Mouse (Mus musculus) kidney, embryonic 16.5 days (tissue): ENCODE data around the gene Samd1. TPM values are rescaled to one million over a fixed set of nuclear protein-coding genes. Genes with fewer than 3 reads are reported as not detected.
"Not testable (repeated sequence)": the region's sequence is repeated elsewhere in the genome, so short reads cannot be mapped to it uniquely, and the experiment has no call there.

Source experiments
- ATAC-seq: fragments of 200-750 bp; cut with Nextera tagmentation; 2 replicates; pipeline ENCODE4 v1.8.0; 2017; ENCODE audit warnings: moderate TSS enrichment; ENCODE audit not compliant: low FRiP score, low TSS enrichment
- H3K27ac ChIP-seq: fragments of 300-500 bp; sonication (generic); 2 replicates; pipeline ENCODE4 v1.5.1; 2014; ENCODE audit warnings: low read length
- H3K27me3 ChIP-seq: fragments of 300-500 bp; sonication (generic); 2 replicates; pipeline ENCODE4 v1.6.1; 2014; ENCODE audit warnings: low read length, control low read depth, mixed read lengths; ENCODE audit not compliant: insufficient read depth
- H3K36me3 ChIP-seq: fragments of 300-500 bp; sonication (generic); 2 replicates; pipeline ENCODE4 v1.6.1; 2014; ENCODE audit warnings: low read length, control low read depth, mixed read lengths; ENCODE audit not compliant: insufficient read depth
- H3K4me1 ChIP-seq: fragments of 300-500 bp; sonication (generic); 2 replicates; pipeline ENCODE4 v1.6.1; 2014; ENCODE audit warnings: low read length, control low read depth, mixed read lengths; ENCODE audit not compliant: insufficient read depth
- H3K4me2 ChIP-seq: fragments of 300-500 bp; sonication (generic); replicated peaks from 2 replicates; pipeline ENCODE4 v1.6.1; 2014; ENCODE audit warnings: low read depth, low read length
- H3K4me3 ChIP-seq: fragments of 300-500 bp; sonication (generic); 2 replicates; pipeline ENCODE4 v1.5.1; 2014; ENCODE audit warnings: mild to moderate bottlenecking, low read length
- H3K9ac ChIP-seq: fragments of 300-500 bp; sonication (generic); replicated peaks from 2 replicates; pipeline ENCODE4 v1.6.1; 2014; ENCODE audit warnings: low read length
- H3K9me3 ChIP-seq: fragments of 300-500 bp; sonication (generic); 2 replicates; pipeline ENCODE4 v1.6.1; 2016; ENCODE audit warnings: low read length, control low read depth
- WGBS: fragments of 180-500 bp; shearing (Covaris S2); extraction: QIAGEN DNeasy Blood & Tissue Kit; methylation state at CpG from one replicate; pipeline ENCODE4 v1.1.7; 2014; 5-methylcytosine and 5-hydroxymethylcytosine counted together
- polyA plus RNA-seq: library from polyadenylated mRNA; unstranded; fragments of >200 nt; fragmentation: Nextera tagmentation; extraction: Ambion mirVana; gene quantifications from 2 replicates; pipeline ENCODE4 v1.2.1, GENCODE M21; 2015

Gene Samd1
- polyA plus RNA-seq, 1 experiment from 2014 or later, result 9.4 TPM

GRCm38 (mm10) chr8:83998231-83999056 is 972 bp downstream of the Samd1 start:
- Histone ChIP-seq H3K27ac (peak overlapping the region; percentile 97), H3K4me2 (peak overlapping the region; percentile 83), H3K27me3 (no peaks in the 10 kb centered on the region), H3K36me3 (peaks cover 27% of the 10 kb centered on the region), H3K4me1 (peaks cover 32% of the 10 kb centered on the region), H3K9me3 (no peaks in the 10 kb centered on the region), H3K4me3 (peak overlapping the region; percentile 78), H3K9ac (peak overlapping the region; percentile 88)
- 1% methylated on average over 65 of the region's 92 CpGs for WGBS
- no peak; the same call in 1 of the 2 replicates for ATAC-seq

GRCm38 (mm10) chr8:83999057-83999705 is 1.7 kb downstream of the Samd1 start:
- Histone ChIP-seq H3K9ac (peak overlapping the region; percentile 88), H3K4me3 (peak overlapping the region; percentile 78), H3K36me3 (peaks cover 24% of the 10 kb centered on the region), H3K27me3 (no peaks in the 10 kb centered on the region), H3K4me2 (peak overlapping the region; percentile 83), H3K4me1 (peaks cover 33% of the 10 kb centered on the region), H3K27ac (0 out of 2 replicates have a peak overlapping the region, but pooled peaks have one; percentile 7), H3K9me3 (no peaks in the 10 kb centered on the region)
- ATAC-seq, result no peak
- 55% methylated on average over 16 of the region's 16 CpGs for WGBS

GRCm38 (mm10) chr8:83999825-84000224 is 2.4 kb downstream of the Samd1 start:
- no peaks in the 10 kb centered on the region for H3K27me3 ChIP-seq
- no peak overlapping the region for H3K4me3 ChIP-seq
- H3K9me3 ChIP-seq, result no peaks in the 10 kb centered on the region
- ATAC-seq, result no peak
- H3K27ac ChIP-seq, result no peak overlapping the region
- H3K4me2 ChIP-seq, result no peak overlapping the region
- H3K9ac ChIP-seq, result no peak overlapping the region
- WGBS, result 90% methylated on average over 2 of the region's 2 CpGs
- H3K4me1 ChIP-seq, result peaks cover 36% of the 10 kb centered on the region
- H3K36me3 ChIP-seq, result peaks cover 21% of the 10 kb centered on the region

GRCm38 (mm10) chr8:84001281-84002000 is 4.0 kb downstream of the Samd1 start, which contains the start of gene 1700067K01Rik:
1700067K01Rik (plus strand) TSS chr8:84001502.
- Histone ChIP-seq H3K36me3 (peaks cover 18% of the 10 kb centered on the region), H3K4me1 (peaks cover 34% of the 10 kb centered on the region), H3K27ac (no peak within 1 kb of the TSS), H3K9me3 (no peaks in the 10 kb centered on the region), H3K9ac (0 out of 2 replicates have a peak within 1 kb of the TSS, but pooled peaks have one; percentile 1), H3K4me2 (peak within 1 kb of the TSS; percentile 28), H3K27me3 (no peaks in the 10 kb centered on the region), H3K4me3 (no peak within 1 kb of the TSS)
- WGBS, result 33% methylated on average over 61 of the region's 61 CpGs
- no peak for ATAC-seq

GRCm38 (mm10) chr8:84002957-84003611 is 5.6 kb downstream of the Samd1 start:
- Histone ChIP-seq H3K4me1 (peaks cover 34% of the 10 kb centered on the region), H3K27ac (no peak overlapping the region), H3K4me2 (no peak overlapping the region), H3K27me3 (no peaks in the 10 kb centered on the region), H3K9me3 (no peaks in the 10 kb centered on the region), H3K4me3 (no peak overlapping the region), H3K9ac (no peak overlapping the region), H3K36me3 (peaks cover 18% of the 10 kb centered on the region)
- no peak for ATAC-seq
- 65% methylated on average over 12 of the region's 12 CpGs for WGBS

- Histone ChIP-seq H3K4me3 (peak overlapping the region; percentile 60), H3K27me3 (no peaks in the 10 kb centered on the region), H3K9ac (peak overlapping the region; percentile 68; the same call in 1 of the 2 replicates), H3K36me3 (peaks cover 18% of the 10 kb centered on the region), H3K4me2 (peak overlapping the region; percentile 67), H3K27ac (peak overlapping the region; percentile 90; the same call in 1 of the 2 replicates), H3K9me3 (no peaks in the 10 kb centered on the region), H3K4me1 (peaks cover 33% of the 10 kb centered on the region)
- no peak for ATAC-seq
- 73% methylated on average over 6 of the region's 6 CpGs for WGBS
These were observed 6.3 kb downstream of the Samd1 start for GRCm38 (mm10) chr8:84003612-84004246.

- H3K36me3 ChIP-seq, result peaks cover 17% of the 10 kb centered on the region
- no peaks in the 10 kb centered on the region for H3K27me3 ChIP-seq
- H3K4me1 ChIP-seq, result peaks cover 24% of the 10 kb centered on the region
- WGBS, result 1% methylated on average over 30 of the region's 30 CpGs
- H3K9ac ChIP-seq, result peak overlapping the region; percentile 68
- peak overlapping the region; percentile 67 for H3K4me2 ChIP-seq
- ATAC-seq, result peak; percentile 84
- H3K4me3 ChIP-seq, result peak overlapping the region; percentile 60
- no peaks in the 10 kb centered on the region for H3K9me3 ChIP-seq
- peak overlapping the region; percentile 90 for H3K27ac ChIP-seq
These were observed 7.2 kb downstream of the Samd1 start for GRCm38 (mm10) chr8:84004533-84005201.

GRCm38 (mm10) chr8:84005502-84005901 is 8.0 kb downstream of the Samd1 start:
- not testable (repeated sequence) for H3K4me3 ChIP-seq, H3K9ac ChIP-seq, ATAC-seq, H3K36me3 ChIP-seq, H3K27me3 ChIP-seq, H3K9me3 ChIP-seq, H3K4me2 ChIP-seq, H3K27ac ChIP-seq
- 91% methylated on average over 7 of the region's 7 CpGs for WGBS
- peaks cover 26% of the 10 kb centered on the region for H3K4me1 ChIP-seq
